Mouse (Mus musculus) testis, adult 2 months (tissue): ENCODE results near the gene Zfp612.

Experiments used
- CTCF ChIP-seq: fragments of 200-500 bp; IDR thresholded peaks from 2 replicates; pipeline ENCODE4 v1.5.1; 2012; ENCODE audit warnings: low read depth, mild to moderate bottlenecking, inconsistent platforms, low read length, moderate library complexity; ENCODE audit not compliant: control insufficient read depth, insufficient read depth, insufficient replicate concordance
- POLR2A ChIP-seq: fragments of 200-500 bp; IDR thresholded peaks from 2 replicates; pipeline ENCODE4 v1.6.1; 2012; ENCODE audit warnings: low read depth, mild to moderate bottlenecking, inconsistent platforms, low read length, moderate library complexity; ENCODE audit not compliant: control insufficient read depth

DNA sequence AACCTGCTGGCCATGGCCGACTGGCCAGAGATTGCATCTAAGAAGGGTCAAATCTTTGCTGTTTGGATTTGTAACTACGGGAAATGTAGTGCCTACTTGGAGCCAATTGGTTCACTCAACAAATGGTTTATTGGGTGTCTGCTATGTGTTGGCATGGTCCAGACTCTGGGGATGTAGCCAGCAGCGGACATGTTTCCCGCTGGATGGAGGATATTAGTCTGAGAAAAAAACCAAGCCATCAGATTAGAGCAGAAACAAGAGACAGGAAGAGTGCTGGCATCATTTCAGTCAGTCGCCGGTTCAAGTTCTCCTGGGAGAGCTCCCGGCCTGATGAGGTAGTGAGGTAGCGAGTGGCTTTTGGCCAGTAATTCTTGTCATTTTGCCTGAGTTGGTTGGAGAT lies 54.7 kb downstream of the Zfp612 start:
- TF ChIP-seq POLR2A (no peak), CTCF (no peak)
